Mouse (Mus musculus): ENCODE data around the gene Gm14409. TPM values are rescaled to one million over a fixed set of nuclear protein-coding genes. Genes with fewer than 3 reads are reported as not detected.
"Not testable (repeated sequence)": the region's sequence is repeated elsewhere in the genome, so short reads cannot be mapped to it uniquely, and the experiment has no call there.

The Gm14409 gene
- polyA plus RNA-seq (2015; fragmentation: Nextera tagmentation; extraction: Ambion mirVana) = 0.11 TPM in 1 of 2 replicates, not detected in the other

DNA sequence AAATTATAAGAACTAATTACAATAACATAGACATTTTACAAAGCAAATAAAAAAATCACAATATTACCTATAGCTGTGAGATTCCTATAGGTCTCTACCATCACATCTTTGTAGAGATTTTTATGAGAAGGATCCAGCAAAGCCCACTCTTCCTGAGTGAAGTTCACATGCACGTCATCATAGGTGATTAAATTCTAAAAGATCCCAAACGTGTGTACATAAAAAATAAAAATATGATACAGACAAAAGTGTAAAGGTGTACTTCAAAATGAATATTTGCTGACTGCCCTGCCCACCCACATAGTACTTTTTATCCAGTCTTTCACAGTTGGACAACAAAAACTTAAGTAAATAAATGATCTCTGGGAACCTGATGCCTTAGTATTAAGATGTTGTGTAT is at the start of gene Gm14409:
TSS of gene Gm14409 (minus strand) at position 101 of the 400 bp plus-strand sequence.
- no CpG with 5 or more reads among the region's 2 CpGs for WGBS

DNA sequence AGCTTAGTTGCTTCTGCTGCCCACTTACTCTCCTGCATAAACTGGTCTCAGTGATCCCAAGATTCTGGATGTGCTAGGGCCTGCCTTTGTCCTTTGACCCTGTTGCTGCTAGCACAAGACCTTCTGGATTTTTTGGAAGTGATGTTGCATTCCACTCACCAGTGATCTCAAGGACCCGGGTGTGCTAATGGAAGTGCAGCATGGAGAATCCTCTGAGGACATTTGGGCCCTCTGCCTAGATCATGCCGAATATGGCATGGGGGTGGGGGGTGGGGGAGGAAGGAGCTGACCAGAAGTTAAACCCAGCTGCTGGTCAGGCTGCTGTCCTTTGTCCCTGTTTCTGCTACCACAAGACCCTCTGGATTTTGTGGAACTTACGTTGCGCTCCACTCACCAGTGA is 42.8 kb upstream of the Gm14409 start:
- H3K4me3 ChIP-seq (ENCODE audit: low read depth, low read length); H3K9me3 ChIP-seq (ENCODE audit: control insufficient read depth, low read length); DNase-seq (ENCODE audit: low spot score); H3K27me3 ChIP-seq (ENCODE audit: control insufficient read depth, insufficient read depth, low read length); H3K27ac ChIP-seq (replicated peaks); H3K9ac ChIP-seq (ENCODE audit: low read length); H3K4me1 ChIP-seq (replicated peaks; ENCODE audit: control insufficient read depth, insufficient read depth); H3K36me3 ChIP-seq (ENCODE audit: control insufficient read depth, insufficient read depth, low read length); H3K4me2 ChIP-seq (replicated peaks; ENCODE audit: low read depth); ATAC-seq (ENCODE audit: low FRiP score, low TSS enrichment): not testable (repeated sequence)
- WGBS = 71% methylated on average over 4 of the region's 4 CpGs

More for the DNA sequence above, at the start of gene Gm14409:
- H3K36me3 ChIP-seq (ENCODE audit: control insufficient read depth, insufficient read depth, low read length); H3K9me3 ChIP-seq (ENCODE audit: control insufficient read depth, low read length); H3K4me2 ChIP-seq (replicated peaks; ENCODE audit: low read depth); H3K4me1 ChIP-seq (replicated peaks; ENCODE audit: control insufficient read depth, insufficient read depth); H3K27me3 ChIP-seq (ENCODE audit: control insufficient read depth, insufficient read depth, low read length); ATAC-seq (ENCODE audit: low FRiP score, low TSS enrichment); H3K9ac ChIP-seq (ENCODE audit: low read length); H3K27ac ChIP-seq (replicated peaks); H3K4me3 ChIP-seq (ENCODE audit: low read depth, low read length); DNase-seq (ENCODE audit: low spot score): not testable (repeated sequence)

DNA sequence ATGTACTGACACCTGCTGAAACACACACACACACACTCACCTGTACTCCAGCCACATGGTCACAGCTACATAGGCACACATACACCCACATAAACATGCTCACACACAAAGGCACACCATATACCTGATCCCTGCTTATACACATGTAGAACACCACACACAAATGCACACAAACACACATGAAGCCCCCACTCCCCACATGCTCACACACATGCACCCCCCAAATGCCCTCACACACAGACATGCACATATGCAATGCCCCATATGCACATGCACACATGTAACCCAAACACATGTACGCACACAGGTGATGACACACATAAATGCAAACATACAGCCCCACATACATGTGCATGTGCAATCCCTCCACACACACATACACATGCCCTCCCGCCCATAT is 38.1 kb upstream of the Gm14409 start:
- H3K27me3 ChIP-seq (ENCODE audit: control insufficient read depth, insufficient read depth, low read length); H3K4me1 ChIP-seq (replicated peaks; ENCODE audit: control insufficient read depth, insufficient read depth); H3K36me3 ChIP-seq (ENCODE audit: control insufficient read depth, insufficient read depth, low read length); H3K27ac ChIP-seq (replicated peaks); ATAC-seq (ENCODE audit: low FRiP score, low TSS enrichment); H3K4me3 ChIP-seq (ENCODE audit: low read depth, low read length); H3K9ac ChIP-seq (ENCODE audit: low read length); DNase-seq (ENCODE audit: low spot score); H3K4me2 ChIP-seq (replicated peaks; ENCODE audit: low read depth); H3K9me3 ChIP-seq (ENCODE audit: control insufficient read depth, low read length): not testable (repeated sequence)
- WGBS = no CpG with 5 or more reads among the region's 2 CpGs

DNA sequence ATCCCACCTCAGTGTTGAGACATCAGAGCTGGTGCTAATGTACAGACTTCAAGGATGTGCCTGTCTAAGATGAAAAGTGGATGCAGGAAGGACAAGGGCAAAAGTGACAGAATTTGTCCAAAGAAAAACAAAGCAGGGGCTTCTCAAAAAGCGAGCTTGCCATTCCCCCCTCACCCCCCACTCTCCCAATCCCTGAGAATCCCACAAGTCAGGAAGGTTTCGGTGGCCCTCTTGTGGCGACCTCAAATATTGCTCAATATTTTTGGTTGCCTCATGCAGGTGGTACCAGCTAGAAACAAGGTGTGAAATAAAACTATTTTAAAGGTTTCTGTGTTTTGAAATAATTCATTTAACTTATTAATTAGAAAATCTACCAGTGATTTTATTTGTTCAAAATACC is 16.9 kb upstream of the Gm14409 start:
- not testable (repeated sequence) for H3K36me3 ChIP-seq (ENCODE audit: control insufficient read depth, insufficient read depth, low read length); H3K4me2 ChIP-seq (replicated peaks; ENCODE audit: low read depth); ATAC-seq (ENCODE audit: low FRiP score, low TSS enrichment); H3K9me3 ChIP-seq (ENCODE audit: control insufficient read depth, low read length); H3K27me3 ChIP-seq (ENCODE audit: control insufficient read depth, insufficient read depth, low read length); H3K4me3 ChIP-seq (ENCODE audit: low read depth, low read length); DNase-seq (ENCODE audit: low spot score); H3K4me1 ChIP-seq (replicated peaks; ENCODE audit: control insufficient read depth, insufficient read depth); H3K9ac ChIP-seq (ENCODE audit: low read length); H3K27ac ChIP-seq (replicated peaks)
- TF ChIP-seq CTCF (IDR thresholded peaks at IDR 0.05; ENCODE audit: low read depth) = peak; percentile 9; the same call in 1 of the 2 replicates
- 28% methylated on average over 3 of the region's 3 CpGs for WGBS

DNA sequence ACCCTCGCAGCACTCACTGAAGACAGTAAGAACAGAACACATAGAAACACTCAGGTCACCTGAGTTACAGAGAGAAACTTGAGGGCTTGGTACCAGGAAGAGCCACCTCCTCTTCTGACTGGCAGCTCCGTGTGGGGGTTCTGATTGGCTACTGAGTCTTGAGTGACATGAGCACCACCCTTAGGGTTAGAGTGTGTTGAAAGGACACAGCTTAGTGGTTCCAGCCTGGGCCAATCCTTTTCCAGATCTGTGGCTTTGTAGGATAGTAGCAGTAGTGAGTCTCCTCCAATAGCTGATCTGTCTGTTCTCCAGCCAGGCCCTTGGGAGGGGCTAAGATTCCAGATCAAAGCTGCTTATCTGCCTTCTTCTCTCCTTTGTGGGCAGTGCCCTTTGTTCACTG is 10.9 kb upstream of the Gm14409 start:
- not testable (repeated sequence) for H3K27me3 ChIP-seq (ENCODE audit: control insufficient read depth, insufficient read depth, low read length); H3K4me2 ChIP-seq (replicated peaks; ENCODE audit: low read depth); ATAC-seq (ENCODE audit: low FRiP score, low TSS enrichment); H3K9me3 ChIP-seq (ENCODE audit: control insufficient read depth, low read length); H3K36me3 ChIP-seq (ENCODE audit: control insufficient read depth, insufficient read depth, low read length); H3K9ac ChIP-seq (ENCODE audit: low read length); DNase-seq (ENCODE audit: low spot score); H3K4me1 ChIP-seq (replicated peaks; ENCODE audit: control insufficient read depth, insufficient read depth); H3K27ac ChIP-seq (replicated peaks); H3K4me3 ChIP-seq (ENCODE audit: low read depth, low read length)
- WGBS = 86% methylated on average over 2 of the region's 2 CpGs

DNA sequence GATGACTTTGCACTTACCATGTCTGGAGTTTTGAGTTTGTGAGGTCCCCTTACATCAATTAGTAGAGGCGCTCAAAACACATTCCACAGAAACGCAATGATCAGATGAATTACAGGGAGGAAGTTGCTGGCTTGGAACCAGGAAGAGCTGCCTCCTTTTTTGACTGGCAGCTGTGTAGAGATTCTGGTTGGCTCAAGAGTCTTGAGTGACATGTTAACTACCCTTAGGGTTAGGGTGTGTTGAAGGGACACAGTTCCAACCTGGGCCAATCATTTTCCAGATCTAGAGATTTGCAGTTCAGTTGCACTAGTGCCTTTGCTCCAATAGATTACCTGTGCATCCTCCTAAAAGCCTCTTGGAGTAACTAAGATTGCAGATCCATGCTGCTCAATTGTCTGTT is 5.4 kb upstream of the Gm14409 start:
- H3K27me3 ChIP-seq (ENCODE audit: control insufficient read depth, insufficient read depth, low read length); H3K4me1 ChIP-seq (replicated peaks; ENCODE audit: control insufficient read depth, insufficient read depth); H3K9me3 ChIP-seq (ENCODE audit: control insufficient read depth, low read length); H3K4me2 ChIP-seq (replicated peaks; ENCODE audit: low read depth); H3K36me3 ChIP-seq (ENCODE audit: control insufficient read depth, insufficient read depth, low read length); DNase-seq (ENCODE audit: low spot score); H3K9ac ChIP-seq (ENCODE audit: low read length); H3K4me3 ChIP-seq (ENCODE audit: low read depth, low read length); ATAC-seq (ENCODE audit: low FRiP score, low TSS enrichment); H3K27ac ChIP-seq (replicated peaks): not testable (repeated sequence)
- WGBS = 80% methylated on average over 2 of the region's 2 CpGs

DNA sequence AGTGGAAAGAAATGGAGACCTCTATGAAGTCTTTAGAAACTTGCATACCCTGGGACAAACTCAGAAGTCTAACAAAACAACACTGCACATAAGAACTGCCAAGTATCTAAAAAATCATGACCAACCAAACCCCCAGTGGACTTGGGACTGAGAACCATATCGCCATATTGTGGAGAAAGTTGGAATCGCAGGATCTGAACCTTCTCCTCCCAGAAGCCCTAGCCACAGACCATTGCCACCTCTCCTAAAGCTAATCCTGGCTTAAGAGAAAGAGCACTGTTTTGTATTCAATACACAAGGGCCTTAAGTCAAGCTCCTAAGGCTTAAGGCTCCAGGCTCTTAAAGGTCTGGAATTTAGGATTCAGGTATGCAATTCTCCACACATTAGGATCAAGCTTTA is 19.4 kb downstream of the Gm14409 start:
- H3K4me1 ChIP-seq (replicated peaks; ENCODE audit: control insufficient read depth, insufficient read depth); ATAC-seq (ENCODE audit: low FRiP score, low TSS enrichment); H3K9ac ChIP-seq (ENCODE audit: low read length); H3K27ac ChIP-seq (replicated peaks); H3K9me3 ChIP-seq (ENCODE audit: control insufficient read depth, low read length); H3K36me3 ChIP-seq (ENCODE audit: control insufficient read depth, insufficient read depth, low read length); H3K27me3 ChIP-seq (ENCODE audit: control insufficient read depth, insufficient read depth, low read length); DNase-seq (ENCODE audit: low spot score); H3K4me3 ChIP-seq (ENCODE audit: low read depth, low read length); H3K4me2 ChIP-seq (replicated peaks; ENCODE audit: low read depth): not testable (repeated sequence)
- WGBS = 84% methylated on average over 2 of the region's 2 CpGs

DNA sequence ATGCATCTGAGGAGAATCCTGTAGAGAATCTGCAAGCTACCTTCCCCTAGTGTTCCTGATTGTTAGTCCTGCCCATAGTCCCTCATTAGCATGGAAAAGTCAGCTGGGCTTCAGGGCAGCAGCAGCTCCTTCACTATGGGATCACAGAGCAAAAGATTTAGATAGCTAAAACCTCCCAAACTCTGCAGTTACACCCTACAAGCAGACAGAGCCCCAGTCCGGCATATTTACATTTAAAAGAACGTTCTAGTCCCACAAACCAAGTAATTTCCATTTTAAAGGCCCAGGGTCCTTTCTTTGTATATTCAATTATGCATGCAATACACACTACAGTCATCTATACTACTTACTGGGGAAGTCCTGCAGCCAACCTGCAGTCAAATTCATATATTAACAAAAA is 36.4 kb downstream of the Gm14409 start:
- not testable (repeated sequence) for H3K9ac ChIP-seq (ENCODE audit: low read length); H3K27me3 ChIP-seq (ENCODE audit: control insufficient read depth, insufficient read depth, low read length); ATAC-seq (ENCODE audit: low FRiP score, low TSS enrichment); DNase-seq (ENCODE audit: low spot score); H3K27ac ChIP-seq (replicated peaks); H3K36me3 ChIP-seq (ENCODE audit: control insufficient read depth, insufficient read depth, low read length); H3K4me1 ChIP-seq (replicated peaks; ENCODE audit: control insufficient read depth, insufficient read depth); H3K4me3 ChIP-seq (ENCODE audit: low read depth, low read length); H3K4me2 ChIP-seq (replicated peaks; ENCODE audit: low read depth); H3K9me3 ChIP-seq (ENCODE audit: control insufficient read depth, low read length)
- WGBS = 64% methylated on average over 2 of the region's 2 CpGs

Data from stomach, postnatal 0 days (tissue).